Comparison of ENCODE assay signal across 8 mouse cellular contexts in the genomic region with DNA sequence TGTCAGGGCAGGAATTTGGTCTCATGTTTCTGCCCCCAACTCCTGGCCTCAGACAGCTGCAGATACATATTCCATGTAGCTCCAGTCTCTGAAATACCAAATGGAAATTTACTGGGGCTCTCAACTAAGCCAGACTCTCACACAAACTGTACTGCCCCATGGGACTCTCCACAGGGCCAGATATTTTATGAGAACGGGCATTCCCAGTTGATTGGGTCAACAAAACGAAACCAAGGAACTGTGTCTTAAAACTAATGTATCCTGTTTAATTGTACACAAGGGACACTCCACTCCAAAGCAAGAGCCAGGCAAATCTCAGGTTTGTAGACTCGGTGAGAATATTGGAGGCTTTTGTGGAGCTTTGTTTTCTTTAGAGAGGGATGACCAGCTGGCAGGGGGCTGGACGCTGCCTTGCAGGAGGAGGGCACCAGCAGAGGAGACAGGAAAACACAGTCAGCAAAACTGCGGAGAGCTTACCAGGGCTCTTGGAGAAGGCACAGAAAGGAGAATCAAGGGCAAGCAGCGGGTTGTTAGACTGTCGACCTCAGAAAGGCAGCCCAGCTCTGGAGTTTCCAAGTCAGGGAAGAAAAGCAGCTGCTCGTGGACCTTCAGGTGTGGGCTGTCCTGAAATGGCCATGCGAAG. TPM values are rescaled to one million over a fixed set of nuclear protein-coding genes. Genes with fewer than 3 reads are reported as not detected.
A peak's percentile ranks its signal among the peaks of the same experiment; 100 is the strongest.
DNase-seq lines count a peak whose midpoint lies in the region; ATAC-seq and TF ChIP-seq lines count a peak whose summit lies in the region.
"Had no signal": no experiment of that assay in that cellular context is flagged by ENCODE, and none has a peak within 500 bp of the region (broad histone marks: within the 10 kb centered on the region; RNA-seq: fewer than 3 reads in every experiment).

No protein-coding gene starts in this region.

- H3K9ac ChIP-seq in lung, embryonic 14.5 days: peak overlapping the region; percentile 36

- peak; percentile 49 for DNase-seq in adrenal gland, adult 8-10 months
- DNase-seq in cerebellum, adult 8-10 months: peak; percentile 45
- DNase-seq in heart, adult 18-20 months: peak; percentile 82 to 83
- peak; percentile 70 for DNase-seq in kidney, adult 11 months
- DNase-seq in lung, embryonic 14.5 days: peak; percentile 52
- peak; percentile 50 for DNase-seq in ovary, adult 18-20 months (ENCODE audit: low spot score)

- peak overlapping the region; percentile 93 for H3K27ac ChIP-seq in lung, embryonic 14.5 days (ENCODE audit: low read depth)

- WGBS in lung, embryonic 14.5 days: 17% methylated on average over 9 of the region's 9 CpGs

- H3K4me3 ChIP-seq in lung, embryonic 14.5 days (ENCODE audit: low read depth, low read length): peak overlapping the region; percentile 0; the same call in 1 of the 2 replicates
- H3K4me3 ChIP-seq: erythroblast, embryonic 14.5 days had no signal

- no peaks in the 10 kb centered on the region for H3K36me3 ChIP-seq in lung, embryonic 14.5 days (ENCODE audit: insufficient read depth)

- no peak for TF ChIP-seq CTCF in lung, embryonic 14.5 days (IDR thresholded peaks at IDR 0.05; ENCODE audit: low read depth)

- H3K4me1 ChIP-seq in lung, embryonic 14.5 days (ENCODE audit: insufficient read depth): peaks cover 12% of the 10 kb centered on the region

- H3K27me3 ChIP-seq in lung, embryonic 14.5 days (ENCODE audit: insufficient read depth, low read length): no peaks in the 10 kb centered on the region

- peak overlapping the region; percentile 54 for H3K4me2 ChIP-seq in lung, embryonic 14.5 days

- peak; percentile 33; the same call in 1 of the 2 replicates for ATAC-seq in lung, embryonic 14.5 days (ENCODE audit: insufficient read depth)
- ATAC-seq in granulocyte monocyte progenitor cell, adult 5-6 weeks (replicated peaks; ENCODE audit: poor library complexity, severe bottlenecking): no peak; the same call in 1 of the 2 replicates

- H3K9me3 ChIP-seq in lung, embryonic 14.5 days (ENCODE audit: low read depth, low read length): no peaks in the 10 kb centered on the region

RNA-seq across cellular contexts. Expression of a gene that starts 42.1 kb away (rescaled TPM):
- 10 to 100 TPM; 22.4 to 27.7 (median 24.8) TPM for total RNA-seq in adrenal gland, adult 8-10 months (2022)
- 10 to 100 TPM in 1 of 2 experiments, 1 to 10 TPM in 1; 8.4 to 10.4 TPM for total RNA-seq in heart, adult 18-20 months (2021)
- polyA plus RNA-seq in lung, embryonic 14.5 days (2014; fragmentation: Nextera tagmentation; extraction: Ambion mirVana): 22.2 and 24.3 TPM in 2 replicates
- total RNA-seq in granulocyte monocyte progenitor cell, adult 5-6 weeks (2014; fragmentation: Nextera tagmentation): 20.8 and 33.5 TPM in 2 replicates
- 20.3 and 26.7 TPM in 2 replicates for total RNA-seq in granulocyte monocyte progenitor cell, adult 5-6 weeks (2017)

RNA-seq across cellular contexts. Expression of a gene that starts 45.8 kb away (rescaled TPM):
- total RNA-seq in adrenal gland, adult 8-10 months (2022): 100 to 1,000 TPM; 286 to 319 (median 308) TPM
- 100 to 1,000 TPM; 142 to 150 TPM for total RNA-seq in heart, adult 18-20 months (2021)
- 552 and 588 TPM in 2 replicates for polyA plus RNA-seq in lung, embryonic 14.5 days (2014; fragmentation: Nextera tagmentation; extraction: Ambion mirVana)
- 258 and 285 TPM in 2 replicates for total RNA-seq in granulocyte monocyte progenitor cell, adult 5-6 weeks (2014; fragmentation: Nextera tagmentation)
- total RNA-seq in granulocyte monocyte progenitor cell, adult 5-6 weeks (2017): 130 and 152 TPM in 2 replicates

RNA-seq across cellular contexts. Expression of a gene that starts 53.9 kb away (rescaled TPM):
- 1 to 10 TPM in 2 of 4 experiments, not detected in 2; 4.6 to 6.2 TPM for total RNA-seq in adrenal gland, adult 8-10 months (2022)
- not detected for total RNA-seq in heart, adult 18-20 months (2021)
- 0.72 TPM in 1 of 2 replicates, not detected in the other for polyA plus RNA-seq in lung, embryonic 14.5 days (2014; fragmentation: Nextera tagmentation; extraction: Ambion mirVana)
- total RNA-seq in granulocyte monocyte progenitor cell, adult 5-6 weeks (2014; fragmentation: Nextera tagmentation): not detected in 2 replicates
- not detected in 2 replicates for total RNA-seq in granulocyte monocyte progenitor cell, adult 5-6 weeks (2017)
- polyA plus RNA-seq: erythroblast, embryonic 14.5 days had no signal
